Mouse (Mus musculus) kidney, embryonic 14.5 days (tissue): ENCODE data around the gene Hectd4. TPM values are rescaled to one million over a fixed set of nuclear protein-coding genes. Genes with fewer than 3 reads are reported as not detected.

Source experiments
- ATAC-seq: fragments of 200-750 bp; cut with Nextera tagmentation; 2 replicates; pipeline ENCODE4 v1.8.0; 2017; ENCODE audit warnings: moderate number of reproducible peaks, mild to moderate bottlenecking, moderate TSS enrichment, moderate library complexity; ENCODE audit not compliant: low FRiP score, low TSS enrichment
- H3K27ac ChIP-seq: fragments of 300-500 bp; sonication (generic); 2 replicates; pipeline ENCODE4 v1.5.1; 2014; ENCODE audit warnings: low read depth, mild to moderate bottlenecking, low read length, moderate library complexity, mixed read lengths
- H3K27me3 ChIP-seq: fragments of 300-500 bp; sonication (generic); 2 replicates; pipeline ENCODE4 v1.6.1; 2014; ENCODE audit warnings: mild to moderate bottlenecking, low read length; ENCODE audit not compliant: control insufficient read depth, insufficient read depth
- H3K36me3 ChIP-seq: fragments of 300-500 bp; sonication (generic); 2 replicates; pipeline ENCODE4 v1.6.1; 2014; ENCODE audit warnings: low read length, mixed read lengths; ENCODE audit not compliant: control insufficient read depth, insufficient read depth
- H3K4me1 ChIP-seq: fragments of 300-500 bp; sonication (generic); 2 replicates; pipeline ENCODE4 v1.6.1; 2014; ENCODE audit warnings: low read length, mixed read lengths; ENCODE audit not compliant: control insufficient read depth, insufficient read depth
- H3K4me2 ChIP-seq: fragments of 300-500 bp; sonication (generic); replicated peaks from 2 replicates; pipeline ENCODE4 v1.6.1; 2014; ENCODE audit warnings: low read depth, mild to moderate bottlenecking, low read length
- H3K4me3 ChIP-seq: fragments of 300-500 bp; sonication (generic); 2 replicates; pipeline ENCODE4 v1.5.1; 2014; ENCODE audit warnings: mild to moderate bottlenecking, low read length
- H3K9ac ChIP-seq: fragments of 300-500 bp; sonication (generic); 2 replicates; pipeline ENCODE4 v1.6.1; 2014; ENCODE audit warnings: low read depth, mild to moderate bottlenecking, low read length, moderate library complexity
- H3K9me3 ChIP-seq: fragments of 300-500 bp; sonication (generic); 2 replicates; pipeline ENCODE4 v1.6.1; 2016; ENCODE audit warnings: low read length; ENCODE audit not compliant: control insufficient read depth
- WGBS: fragments of 180-500 bp; shearing (Covaris S2); extraction: QIAGEN DNeasy Blood & Tissue Kit; methylation state at CpG from one replicate; pipeline ENCODE4 v1.1.7; 2014; 5-methylcytosine and 5-hydroxymethylcytosine counted together
- polyA plus RNA-seq: library from polyadenylated mRNA; unstranded; fragments of >200 nt; fragmentation: Nextera tagmentation; extraction: Ambion mirVana; gene quantifications from 2 replicates; pipeline ENCODE4 v1.2.1, GENCODE M21; 2014

Gene Hectd4
- polyA plus RNA-seq, 1 experiment from 2014 or later, result 8.0 TPM

- 58% methylated on average over 5 of the region's 5 CpGs for WGBS
- Histone ChIP-seq H3K4me1 (no peaks in the 10 kb centered on the region), H3K4me2 (no peak overlapping the region), H3K36me3 (peaks cover 78% of the 10 kb centered on the region), H3K4me3 (no peak overlapping the region), H3K27ac (no peak overlapping the region), H3K27me3 (no peaks in the 10 kb centered on the region), H3K9ac (no peak overlapping the region), H3K9me3 (no peaks in the 10 kb centered on the region)
- no peak for ATAC-seq
These were observed 114.4 kb downstream of the Hectd4 start for GRCm38 (mm10) chr5:121334454-121334853.

- H3K4me1 ChIP-seq, result no peaks in the 10 kb centered on the region
- H3K9ac ChIP-seq, result no peak overlapping the region
- no peak overlapping the region for H3K4me3 ChIP-seq
- no peak overlapping the region for H3K27ac ChIP-seq
- ATAC-seq, result no peak
- no peak overlapping the region for H3K4me2 ChIP-seq
- no peaks in the 10 kb centered on the region for H3K27me3 ChIP-seq
- no peaks in the 10 kb centered on the region for H3K9me3 ChIP-seq
- WGBS, result 81% methylated on average over 4 of the region's 4 CpGs
- peaks cover 84% of the 10 kb centered on the region for H3K36me3 ChIP-seq
These were observed 115.4 kb downstream of the Hectd4 start for GRCm38 (mm10) chr5:121335426-121335825.

GRCm38 (mm10) chr5:121336009-121336408 is 116.0 kb downstream of the Hectd4 start:
- Histone ChIP-seq H3K27me3 (no peaks in the 10 kb centered on the region), H3K36me3 (peaks cover 82% of the 10 kb centered on the region), H3K4me1 (0 out of 2 replicates have a peak, but pooled peaks cover 4% of the 10 kb centered on the region), H3K4me2 (no peak overlapping the region), H3K4me3 (no peak overlapping the region), H3K9me3 (no peaks in the 10 kb centered on the region), H3K27ac (no peak overlapping the region), H3K9ac (no peak overlapping the region)
- WGBS, result 41% methylated on average over 3 of the region's 3 CpGs
- ATAC-seq, result no peak

- H3K4me1 ChIP-seq, result 0 out of 2 replicates have a peak, but pooled peaks cover 8% of the 10 kb centered on the region
- no peaks in the 10 kb centered on the region for H3K27me3 ChIP-seq
- WGBS, result 92% methylated on average over 6 of the region's 6 CpGs
- H3K9ac ChIP-seq, result no peak overlapping the region
- no peak overlapping the region for H3K4me2 ChIP-seq
- H3K9me3 ChIP-seq, result no peaks in the 10 kb centered on the region
- no peak overlapping the region for H3K27ac ChIP-seq
- no peak for ATAC-seq
- no peak overlapping the region for H3K4me3 ChIP-seq
- H3K36me3 ChIP-seq, result peaks cover 77% of the 10 kb centered on the region
These were observed 116.8 kb downstream of the Hectd4 start for GRCm38 (mm10) chr5:121336776-121337175.

- no peaks in the 10 kb centered on the region for H3K27me3 ChIP-seq
- no peaks in the 10 kb centered on the region for H3K9me3 ChIP-seq
- no peak overlapping the region for H3K27ac ChIP-seq
- H3K36me3 ChIP-seq, result peaks cover 78% of the 10 kb centered on the region
- ATAC-seq, result no peak
- H3K4me1 ChIP-seq, result 0 out of 2 replicates have a peak, but pooled peaks cover 8% of the 10 kb centered on the region
- no peak overlapping the region for H3K9ac ChIP-seq
- 82% methylated on average over 7 of the region's 7 CpGs for WGBS
- H3K4me2 ChIP-seq, result no peak overlapping the region
- no peak overlapping the region for H3K4me3 ChIP-seq
These were observed 119.7 kb downstream of the Hectd4 start for GRCm38 (mm10) chr5:121339507-121340230.

- Histone ChIP-seq H3K36me3 (peaks cover 83% of the 10 kb centered on the region), H3K4me2 (no peak overlapping the region), H3K27ac (0 out of 2 replicates have a peak overlapping the region, but pooled peaks have one; percentile 38), H3K4me3 (no peak overlapping the region), H3K9ac (no peak overlapping the region), H3K9me3 (no peaks in the 10 kb centered on the region), H3K27me3 (no peaks in the 10 kb centered on the region), H3K4me1 (0 out of 2 replicates have a peak, but pooled peaks cover 8% of the 10 kb centered on the region)
- WGBS, result 9% methylated on average over 7 of the region's 7 CpGs
- ATAC-seq, result peak; percentile 72
These were observed 121.0 kb downstream of the Hectd4 start for GRCm38 (mm10) chr5:121340965-121341473.

GRCm38 (mm10) chr5:121342490-121342889 is 122.5 kb downstream of the Hectd4 start:
- Histone ChIP-seq H3K27ac (no peak overlapping the region), H3K9me3 (no peaks in the 10 kb centered on the region), H3K36me3 (peaks cover 78% of the 10 kb centered on the region), H3K27me3 (no peaks in the 10 kb centered on the region), H3K4me1 (0 out of 2 replicates have a peak, but pooled peaks cover 8% of the 10 kb centered on the region), H3K9ac (no peak overlapping the region), H3K4me2 (no peak overlapping the region), H3K4me3 (no peak overlapping the region)
- no peak for ATAC-seq
- 84% methylated on average over 11 of the region's 11 CpGs for WGBS

- 96% methylated on average over 8 of the region's 8 CpGs for WGBS
- ATAC-seq, result no peak
- Histone ChIP-seq H3K9ac (no peak overlapping the region), H3K4me2 (no peak overlapping the region), H3K4me3 (no peak overlapping the region), H3K36me3 (peaks cover 75% of the 10 kb centered on the region), H3K9me3 (no peaks in the 10 kb centered on the region), H3K27me3 (no peaks in the 10 kb centered on the region), H3K27ac (no peak overlapping the region), H3K4me1 (0 out of 2 replicates have a peak, but pooled peaks cover 8% of the 10 kb centered on the region)
These were observed 124.0 kb downstream of the Hectd4 start for GRCm38 (mm10) chr5:121343997-121344396.

GRCm38 (mm10) chr5:121359229-121359628 is 139.2 kb downstream of the Hectd4 start:
- Histone ChIP-seq H3K9ac (no peak overlapping the region), H3K4me1 (no peaks in the 10 kb centered on the region), H3K4me3 (no peak overlapping the region), H3K4me2 (no peak overlapping the region), H3K9me3 (no peaks in the 10 kb centered on the region), H3K27me3 (no peaks in the 10 kb centered on the region), H3K36me3 (peaks cover 96% of the 10 kb centered on the region), H3K27ac (no peak overlapping the region)
- no peak for ATAC-seq
- 65% methylated on average over 9 of the region's 9 CpGs for WGBS
